Mouse (Mus musculus) gastrocnemius, adult 2 months (tissue): ENCODE data around the gene Epas1. TPM values are rescaled to one million over a fixed set of nuclear protein-coding genes. Genes with fewer than 3 reads are reported as not detected.

Experiments used
- DNase-seq: peaks from one replicate; pipeline ENCODE4 v3.0.0; 2022
- H3K27ac ChIP-seq: fragments of 200-600 bp; 2 replicates; pipeline ENCODE4 v1.8.1; 2022; ENCODE audit warnings: mild to moderate bottlenecking
- H3K4me3 ChIP-seq: fragments of 200-600 bp; 2 replicates; pipeline ENCODE4 v1.8.1; 2022; ENCODE audit warnings: mild to moderate bottlenecking, moderate library complexity
- CTCF ChIP-seq: fragments of 200-600 bp; IDR thresholded peaks from 2 replicates; pipeline ENCODE4 v1.8.1; 2022; ENCODE audit warnings: antibody characterized with exemption, mild to moderate bottlenecking, moderate library complexity
- intact Hi-C: fragments of 180-260 bp; cut with DNase I; formaldehyde crosslinking; loops from one replicate; pipeline ENCODE4 v1.15.1; 2025
- total RNA-seq, 2 experiments: library from RNA; stranded (reverse); gene quantifications; 2 replicates each; pipeline ENCODE4 v1.2.3; 2021

Epas1 gene
- total RNA-seq, 2 experiments from 2014 or later, result 96.6 to 127 TPM

GRCm38 (mm10) chr17:86872643-86873042 is 119.1 kb downstream of the Epas1 start:
- intact Hi-C loops, result no loop called here
- Histone ChIP-seq H3K27ac (no peak overlapping the region), H3K4me3 (no peak overlapping the region)
- TF ChIP-seq CTCF, result no peak
- no peak for DNase-seq

GRCm38 (mm10) chr17:86876940-86877339 is 123.4 kb downstream of the Epas1 start:
- Histone ChIP-seq H3K4me3 (no peak overlapping the region), H3K27ac (no peak overlapping the region)
- intact Hi-C loops, result no loop called here
- TF ChIP-seq CTCF, result no peak
- no peak for DNase-seq

GRCm38 (mm10) chr17:86877747-86878146 is 124.2 kb downstream of the Epas1 start:
- H3K27ac ChIP-seq, result no peak overlapping the region
- intact Hi-C loops, result no loop called here
- H3K4me3 ChIP-seq, result no peak overlapping the region
- TF ChIP-seq CTCF, result no peak
- DNase-seq, result no peak

- intact Hi-C loops, result no loop called here
- no peak for TF ChIP-seq CTCF
- no peak overlapping the region for H3K4me3 ChIP-seq
- DNase-seq, result no peak
- no peak overlapping the region for H3K27ac ChIP-seq
Observed at GRCm38 (mm10) chr17:86880056-86880455, 126.6 kb downstream of the Epas1 start.

GRCm38 (mm10) chr17:86880461-86881044 is 127.1 kb downstream of the Epas1 start:
- no peak for TF ChIP-seq CTCF
- H3K4me3 ChIP-seq, result no peak overlapping the region
- H3K27ac ChIP-seq, result no peak overlapping the region
- DNase-seq, result no peak
- intact Hi-C loops, result no loop called here

Other genes starting within 250 kb of the Epas1 start
- gene Gm10309, start 248.5 kb upstream of the Epas1 start, total RNA-seq, result under 1 TPM; 0.13 to 0.22 TPM
- not detected for gene Tmem247, start 163.6 kb downstream of the Epas1 start, total RNA-seq
- not detected for gene Atp6v1e2, start 194.2 kb downstream of the Epas1 start, total RNA-seq
- 100 to 1,000 TPM; 168 to 172 TPM for gene Rhoq, start 209.4 kb downstream of the Epas1 start, total RNA-seq